Mouse (Mus musculus): ENCODE data around the gene Btbd6. TPM values are rescaled to one million over a fixed set of nuclear protein-coding genes. Genes with fewer than 3 reads are reported as not detected.
A peak's percentile ranks its signal among the peaks of the same experiment; 100 is the strongest.

Btbd6 gene
- 26.4 and 27.4 TPM in 2 replicates for polyA plus RNA-seq (2014; fragmentation: Nextera tagmentation; extraction: Ambion mirVana)

GRCm38 (mm10) chr12:112976371-112977073, at the start of gene Btbd6:
TSS of gene Btbd6 (plus strand) at chr12:112976482.
- Histone ChIP-seq H3K27ac (replicated peaks; ENCODE audit: low read depth, low read length) (peak within 1 kb of the TSS; percentile 70), H3K4me3 (ENCODE audit: low read depth, low read length) (peak within 1 kb of the TSS; percentile 82), H3K9ac (ENCODE audit: low read length) (peak within 1 kb of the TSS; percentile 89), H3K36me3 (ENCODE audit: control insufficient read depth, insufficient read depth, low read length) (peaks cover 40% of the 10 kb centered on the region), H3K4me1 (ENCODE audit: control insufficient read depth, insufficient read depth, low read length) (peaks cover 9% of the 10 kb centered on the region), H3K9me3 (ENCODE audit: control insufficient read depth, low read length) (no peaks in the 10 kb centered on the region; the same call in 1 of the 2 replicates), H3K27me3 (ENCODE audit: control insufficient read depth, insufficient read depth, low read length) (no peaks in the 10 kb centered on the region), H3K4me2 (ENCODE audit: low read depth, severe bottlenecking) (peak within 1 kb of the TSS; percentile 61)
- DNase-seq (ENCODE audit: low spot score): peak; percentile 89
- under 1% methylated on average over 80 of the region's 80 CpGs for WGBS
- peak; percentile 92 for ATAC-seq (ENCODE audit: insufficient number of reproducible peaks, low FRiP score, low TSS enrichment, low read depth)

GRCm38 (mm10) chr12:112927265-112927664, 49.0 kb upstream of the Btbd6 start:
- Histone ChIP-seq H3K9me3 (ENCODE audit: control insufficient read depth, low read length) (no peaks in the 10 kb centered on the region), H3K4me2 (ENCODE audit: low read depth, severe bottlenecking) (peak overlapping the region; percentile 28; the same call in 1 of the 2 replicates), H3K4me1 (ENCODE audit: control insufficient read depth, insufficient read depth, low read length) (peaks cover 25% of the 10 kb centered on the region), H3K27ac (replicated peaks; ENCODE audit: low read depth, low read length) (no peak overlapping the region), H3K27me3 (ENCODE audit: control insufficient read depth, insufficient read depth, low read length) (peaks cover 51% of the 10 kb centered on the region), H3K4me3 (ENCODE audit: low read depth, low read length) (no peak overlapping the region), H3K36me3 (ENCODE audit: control insufficient read depth, insufficient read depth, low read length) (no peaks in the 10 kb centered on the region), H3K9ac (ENCODE audit: low read length) (no peak overlapping the region)
- no peak for DNase-seq (ENCODE audit: low spot score)
- 66% methylated on average over 14 of the region's 14 CpGs for whole genome bisulfite sequencing
- no peak for ATAC-seq (ENCODE audit: insufficient number of reproducible peaks, low FRiP score, low TSS enrichment, low read depth)

- Histone ChIP-seq H3K27ac (replicated peaks; ENCODE audit: low read depth, low read length) (no peak overlapping the region), H3K27me3 (ENCODE audit: control insufficient read depth, insufficient read depth, low read length) (peaks cover 51% of the 10 kb centered on the region), H3K9ac (ENCODE audit: low read length) (0 out of 2 replicates have a peak overlapping the region, but pooled peaks have one; percentile 7), H3K9me3 (ENCODE audit: control insufficient read depth, low read length) (no peaks in the 10 kb centered on the region), H3K4me3 (ENCODE audit: low read depth, low read length) (peak overlapping the region; percentile 45), H3K36me3 (ENCODE audit: control insufficient read depth, insufficient read depth, low read length) (no peaks in the 10 kb centered on the region), H3K4me2 (ENCODE audit: low read depth, severe bottlenecking) (peak overlapping the region; percentile 95), H3K4me1 (ENCODE audit: control insufficient read depth, insufficient read depth, low read length) (peaks cover 31% of the 10 kb centered on the region)
- ATAC-seq (ENCODE audit: insufficient number of reproducible peaks, low FRiP score, low TSS enrichment, low read depth) (no peak), DNase-seq (ENCODE audit: low spot score) (peak; percentile 59)
- 2% methylated on average over 103 of the region's 124 CpGs for WGBS
These were observed 47.7 kb upstream of the Btbd6 start for GRCm38 (mm10) chr12:112928401-112929241.

GRCm38 (mm10) chr12:112929562-112930352, 46.5 kb upstream of the Btbd6 start, which contains the start of gene Jag2:
TSS of gene Jag2 (minus strand) at chr12:112929776.
- under 1% methylated on average over 76 of the region's 85 CpGs for WGBS
- H3K36me3 ChIP-seq (ENCODE audit: control insufficient read depth, insufficient read depth, low read length): no peaks in the 10 kb centered on the region
- H3K9ac ChIP-seq (ENCODE audit: low read length): peak within 1 kb of the TSS; percentile 37
- DNase-seq (ENCODE audit: low spot score) (peak; percentile 70), ATAC-seq (ENCODE audit: insufficient number of reproducible peaks, low FRiP score, low TSS enrichment, low read depth) (peak; percentile 31)
- peaks cover 31% of the 10 kb centered on the region for H3K4me1 ChIP-seq (ENCODE audit: control insufficient read depth, insufficient read depth, low read length)
- H3K27ac ChIP-seq (replicated peaks; ENCODE audit: low read depth, low read length): no peak within 1 kb of the TSS
- peak within 1 kb of the TSS; percentile 95 for H3K4me2 ChIP-seq (ENCODE audit: low read depth, severe bottlenecking)
- H3K4me3 ChIP-seq (ENCODE audit: low read depth, low read length): peak within 1 kb of the TSS; percentile 45
- no peaks in the 10 kb centered on the region for H3K9me3 ChIP-seq (ENCODE audit: control insufficient read depth, low read length)
- peaks cover 49% of the 10 kb centered on the region for H3K27me3 ChIP-seq (ENCODE audit: control insufficient read depth, insufficient read depth, low read length)

GRCm38 (mm10) chr12:112932647-112933046, 43.6 kb upstream of the Btbd6 start:
- H3K4me2 ChIP-seq (ENCODE audit: low read depth, severe bottlenecking): no peak overlapping the region
- ATAC-seq (ENCODE audit: insufficient number of reproducible peaks, low FRiP score, low TSS enrichment, low read depth) (no peak), DNase-seq (ENCODE audit: low spot score) (no peak)
- no peak overlapping the region for H3K9ac ChIP-seq (ENCODE audit: low read length)
- no peak overlapping the region for H3K27ac ChIP-seq (replicated peaks; ENCODE audit: low read depth, low read length)
- H3K4me3 ChIP-seq (ENCODE audit: low read depth, low read length): no peak overlapping the region
- 36% methylated on average over 7 of the region's 7 CpGs for WGBS
- H3K9me3 ChIP-seq (ENCODE audit: control insufficient read depth, low read length): no peaks in the 10 kb centered on the region
- H3K4me1 ChIP-seq (ENCODE audit: control insufficient read depth, insufficient read depth, low read length): peaks cover 28% of the 10 kb centered on the region
- peaks cover 39% of the 10 kb centered on the region for H3K27me3 ChIP-seq (ENCODE audit: control insufficient read depth, insufficient read depth, low read length)
- H3K36me3 ChIP-seq (ENCODE audit: control insufficient read depth, insufficient read depth, low read length): no peaks in the 10 kb centered on the region

GRCm38 (mm10) chr12:112937906-112938305, 38.4 kb upstream of the Btbd6 start:
- Histone ChIP-seq H3K27ac (replicated peaks; ENCODE audit: low read depth, low read length) (no peak overlapping the region), H3K9ac (ENCODE audit: low read length) (no peak overlapping the region), H3K4me1 (ENCODE audit: control insufficient read depth, insufficient read depth, low read length) (peaks cover 14% of the 10 kb centered on the region), H3K9me3 (ENCODE audit: control insufficient read depth, low read length) (no peaks in the 10 kb centered on the region), H3K4me2 (ENCODE audit: low read depth, severe bottlenecking) (no peak overlapping the region), H3K36me3 (ENCODE audit: control insufficient read depth, insufficient read depth, low read length) (no peaks in the 10 kb centered on the region), H3K4me3 (ENCODE audit: low read depth, low read length) (no peak overlapping the region), H3K27me3 (ENCODE audit: control insufficient read depth, insufficient read depth, low read length) (no peaks in the 10 kb centered on the region)
- WGBS: 31% methylated on average over 9 of the region's 9 CpGs
- DNase-seq (ENCODE audit: low spot score) (no peak), ATAC-seq (ENCODE audit: insufficient number of reproducible peaks, low FRiP score, low TSS enrichment, low read depth) (peak; percentile 31)

- 75% methylated on average over 10 of the region's 10 CpGs for WGBS
- H3K4me1 ChIP-seq (ENCODE audit: control insufficient read depth, insufficient read depth, low read length): peaks cover 14% of the 10 kb centered on the region
These were observed 37.9 kb upstream of the Btbd6 start for GRCm38 (mm10) chr12:112938366-112938765.

More at GRCm38 (mm10) chr12:112938366-112938765, 37.9 kb upstream of the Btbd6 start:
- Histone ChIP-seq H3K27me3 (ENCODE audit: control insufficient read depth, insufficient read depth, low read length) (no peaks in the 10 kb centered on the region), H3K9ac (ENCODE audit: low read length) (no peak overlapping the region), H3K9me3 (ENCODE audit: control insufficient read depth, low read length) (no peaks in the 10 kb centered on the region), H3K36me3 (ENCODE audit: control insufficient read depth, insufficient read depth, low read length) (no peaks in the 10 kb centered on the region), H3K4me2 (ENCODE audit: low read depth, severe bottlenecking) (no peak overlapping the region), H3K4me3 (ENCODE audit: low read depth, low read length) (no peak overlapping the region), H3K27ac (replicated peaks; ENCODE audit: low read depth, low read length) (no peak overlapping the region)
- DNase-seq (ENCODE audit: low spot score): no peak
- no peak for ATAC-seq (ENCODE audit: insufficient number of reproducible peaks, low FRiP score, low TSS enrichment, low read depth)
